Mouse (Mus musculus) ES-Bruce4 (cell line): Measurements from ENCODE around the gene Kpna1. TPM values are rescaled to one million over a fixed set of nuclear protein-coding genes. Genes with fewer than 3 reads are reported as not detected.
"Not testable (repeated sequence)": the region's sequence is repeated elsewhere in the genome, so short reads cannot be mapped to it uniquely, and the experiment has no call there.

ENCODE experiments used
- H3K27ac ChIP-seq: 2 replicates; pipeline ENCODE4 v1.5.1; 2012; ENCODE audit warnings: low read length, inconsistent platforms; ENCODE audit not compliant: insufficient read depth
- H3K27me3 ChIP-seq: 2 replicates; pipeline ENCODE4 v1.6.1; 2012; ENCODE audit warnings: mild to moderate bottlenecking, low read length, inconsistent platforms; ENCODE audit not compliant: control insufficient read depth, poor library complexity, insufficient read depth, severe bottlenecking
- H3K36me3 ChIP-seq: 2 replicates; pipeline ENCODE4 v1.6.1; 2012; ENCODE audit warnings: inconsistent platforms, mild to moderate bottlenecking, low read length, moderate library complexity; ENCODE audit not compliant: control insufficient read depth, poor library complexity, insufficient read depth, severe bottlenecking
- H3K4me1 ChIP-seq: one replicate; pipeline ENCODE4 v1.8.1; 2011; ENCODE audit warnings: low read length; ENCODE audit not compliant: control insufficient read depth, insufficient read depth
- H3K4me3 ChIP-seq: 2 replicates; pipeline ENCODE4 v1.5.1; 2011; ENCODE audit warnings: low read depth, mild to moderate bottlenecking, low read length
- H3K9ac ChIP-seq: 2 replicates; pipeline ENCODE4 v1.6.1; 2012; ENCODE audit warnings: low read depth, mild to moderate bottlenecking, inconsistent platforms; ENCODE audit not compliant: poor library complexity, severe bottlenecking
- H3K9me3 ChIP-seq: replicated peaks from 2 replicates; pipeline ENCODE4 v1.6.1; 2012; ENCODE audit warnings: mild to moderate bottlenecking, low read length, inconsistent platforms; ENCODE audit not compliant: control insufficient read depth, poor library complexity, insufficient read depth, severe bottlenecking
- CTCF ChIP-seq: IDR thresholded peaks from one replicate; pipeline ENCODE4 v1.8.1; 2011; ENCODE audit warnings: low read depth, low read length
- EP300 ChIP-seq: IDR thresholded peaks from 2 replicates; pipeline ENCODE4 v1.6.1; 2011; ENCODE audit warnings: low read depth, low read length; ENCODE audit not compliant: insufficient read depth
- POLR2A ChIP-seq: IDR thresholded peaks from one replicate; pipeline ENCODE4 v1.8.1; 2011; ENCODE audit warnings: low read length; ENCODE audit not compliant: insufficient read depth
- polyA plus RNA-seq: library from polyadenylated mRNA; stranded (reverse); fragments of >200 nt; gene quantifications from 2 replicates; pipeline ENCODE4 v1.2.4, GENCODE M21; 2011; ENCODE audit warnings: low read depth; ENCODE audit not compliant: missing spikeins, insufficient read depth, insufficient read length

The Kpna1 gene
- polyA plus RNA-seq, 1 experiment = 103 TPM

DNA sequence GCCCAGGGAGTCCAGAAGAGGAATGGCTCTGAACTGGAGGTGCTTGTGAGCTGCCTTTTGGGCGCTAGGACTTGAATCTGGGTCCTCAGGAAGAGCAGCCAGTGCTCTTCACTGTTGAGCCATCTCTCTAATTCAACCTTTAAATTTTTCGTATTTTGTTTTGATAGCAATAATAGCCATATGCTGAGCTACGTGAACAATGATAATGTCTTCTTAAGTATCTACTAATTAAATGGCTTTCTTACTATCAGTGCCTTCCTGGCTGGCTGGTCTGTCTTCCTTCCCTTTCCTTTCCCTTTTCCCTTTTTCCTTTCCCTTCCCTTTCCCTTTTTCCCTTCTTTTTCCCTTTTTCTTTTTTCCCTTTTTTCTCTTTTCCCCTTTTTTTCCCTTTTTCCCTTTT lies 29.8 kb downstream of the Kpna1 start:
- no peaks in the 10 kb centered on the region for H3K9me3 ChIP-seq
- no peaks in the 10 kb centered on the region for H3K4me1 ChIP-seq
- H3K4me3 ChIP-seq = no peak overlapping the region
- no peaks in the 10 kb centered on the region for H3K27me3 ChIP-seq
- no peak overlapping the region for H3K9ac ChIP-seq
- H3K27ac ChIP-seq = no peak overlapping the region
- TF ChIP-seq EP300 = no peak
- TF ChIP-seq POLR2A = no peak
- H3K36me3 ChIP-seq = peaks cover 19% of the 10 kb centered on the region

DNA sequence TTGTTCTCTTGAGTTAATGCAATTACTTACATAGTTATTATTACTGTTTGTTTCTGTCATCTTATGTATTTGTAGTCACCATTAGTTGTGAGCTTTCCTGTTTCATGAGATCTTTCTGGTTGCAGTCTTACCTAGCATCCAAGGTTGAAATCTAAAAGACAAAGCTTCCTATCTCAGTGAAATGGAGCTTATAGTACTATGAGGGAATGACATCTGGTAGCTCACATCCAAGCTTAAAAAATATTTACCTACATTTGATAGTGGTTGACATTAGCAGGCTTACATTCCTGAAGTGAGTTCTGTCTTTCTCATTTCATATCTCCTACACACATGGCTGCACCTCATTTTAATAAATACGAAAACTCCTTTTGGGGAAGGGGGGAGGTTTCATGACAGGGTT lies 37.8 kb downstream of the Kpna1 start:
- Histone ChIP-seq H3K27me3 (no peaks in the 10 kb centered on the region), H3K36me3 (peaks cover 37% of the 10 kb centered on the region), H3K4me1 (no peaks in the 10 kb centered on the region), H3K9me3 (no peaks in the 10 kb centered on the region), H3K27ac (no peak overlapping the region), H3K4me3 (no peak overlapping the region), H3K9ac (no peak overlapping the region)
- no peak for TF ChIP-seq CTCF
- no peak for TF ChIP-seq POLR2A
- TF ChIP-seq EP300 = no peak

DNA sequence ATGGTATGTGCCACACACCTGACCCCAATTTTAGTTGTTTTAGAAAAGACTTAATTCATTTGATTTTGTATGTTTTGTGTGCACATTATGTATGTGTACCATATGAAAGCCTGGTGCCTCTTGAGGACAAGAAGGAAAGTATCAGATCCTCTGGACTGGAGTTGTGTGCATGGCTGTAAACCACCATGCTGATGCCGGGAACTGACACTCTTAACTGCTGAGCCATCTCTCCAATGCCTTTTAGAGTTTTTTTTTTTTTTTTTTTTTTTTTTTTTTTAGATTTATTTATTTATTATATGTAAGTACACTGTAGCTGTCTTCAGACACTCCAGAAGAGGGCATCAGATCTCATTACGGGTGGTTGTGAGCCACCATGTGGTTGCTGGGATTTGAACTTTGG lies 49.6 kb downstream of the Kpna1 start:
- not testable (repeated sequence) for H3K27ac ChIP-seq, H3K9me3 ChIP-seq, H3K4me1 ChIP-seq, H3K27me3 ChIP-seq, H3K9ac ChIP-seq, H3K4me3 ChIP-seq
- H3K36me3 ChIP-seq = peaks cover 36% of the 10 kb centered on the region

DNA sequence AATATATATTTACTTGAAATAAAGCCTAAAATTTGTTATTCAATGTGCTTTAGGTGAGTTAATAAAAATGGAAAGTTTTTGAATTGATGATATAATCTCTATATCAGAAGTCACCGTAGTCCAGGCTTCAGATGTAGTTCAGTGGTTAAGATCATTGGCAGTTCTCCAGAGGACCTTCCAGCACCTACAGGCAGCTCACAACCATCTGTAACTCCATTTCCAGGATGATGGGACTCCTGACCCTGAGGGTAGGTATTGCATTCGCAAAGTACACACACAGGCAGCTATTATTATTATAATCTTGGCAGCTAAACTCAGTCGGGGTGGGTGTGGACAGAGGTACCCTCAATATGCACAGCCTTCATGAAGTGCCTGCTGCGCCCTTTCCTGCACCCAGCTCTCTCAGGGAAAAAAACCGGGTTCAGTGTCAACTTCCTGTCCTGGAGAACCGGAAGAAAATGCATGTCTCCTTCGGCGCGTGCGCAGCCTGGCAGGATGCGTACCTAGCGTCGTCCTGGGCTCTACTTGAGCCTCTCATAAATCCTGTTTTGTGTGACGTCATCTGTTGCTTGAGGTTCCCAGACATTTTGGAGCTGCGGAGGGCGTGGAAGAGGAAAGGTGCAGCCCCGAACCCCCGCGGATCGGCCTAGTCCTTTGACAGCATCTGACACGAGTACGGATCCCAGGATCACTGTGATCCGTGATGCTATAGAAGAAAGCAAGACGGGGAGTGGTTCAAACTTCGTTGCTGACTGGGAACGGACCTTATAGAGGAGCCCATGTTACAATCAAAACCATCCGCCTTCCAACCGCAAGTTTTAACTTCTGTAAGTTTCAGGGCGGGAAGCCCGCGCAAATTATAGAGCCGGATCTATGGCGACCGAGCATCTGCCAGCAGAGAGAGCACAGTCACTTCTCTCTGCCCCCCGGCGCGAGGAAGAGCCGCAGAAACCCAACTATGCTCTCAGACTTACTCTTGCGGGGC lies 62.4 kb downstream of the Kpna1 start, which contains the start of gene Wdr5b:
Gene Wdr5b (plus strand): TSS at position 551 of the 985 bp plus-strand sequence.
- Histone ChIP-seq H3K4me1 (no peaks in the 10 kb centered on the region), H3K9me3 (no peaks in the 10 kb centered on the region), H3K27me3 (no peaks in the 10 kb centered on the region), H3K36me3 (no peaks in the 10 kb centered on the region), H3K27ac (no peak within 1 kb of the TSS), H3K4me3 (peak within 1 kb of the TSS; percentile 84), H3K9ac (peak within 1 kb of the TSS; percentile 68)
- TF ChIP-seq CTCF (no peak), EP300 (no peak), POLR2A (no peak)

DNA sequence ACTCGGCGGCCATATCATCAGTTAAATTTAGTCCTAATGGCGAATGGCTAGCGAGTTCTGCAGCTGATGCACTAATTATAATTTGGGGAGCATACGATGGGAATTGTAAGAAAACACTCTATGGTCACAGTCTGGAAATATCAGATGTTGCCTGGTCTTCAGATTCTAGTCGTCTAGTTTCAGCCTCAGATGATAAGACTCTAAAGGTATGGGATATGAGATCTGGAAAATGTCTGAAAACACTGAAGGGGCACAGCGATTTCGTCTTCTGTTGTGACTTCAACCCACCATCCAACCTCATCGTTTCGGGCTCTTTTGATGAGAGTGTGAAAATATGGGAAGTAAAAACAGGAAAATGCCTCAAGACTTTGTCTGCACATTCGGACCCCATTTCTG lies 63.1 kb downstream of the Kpna1 start:
- H3K4me1 ChIP-seq = no peaks in the 10 kb centered on the region
- peaks cover 2% of the 10 kb centered on the region; the same call in 1 of the 2 replicates for H3K36me3 ChIP-seq
- TF ChIP-seq POLR2A (no peak), EP300 (no peak), CTCF (no peak)
- H3K27ac ChIP-seq = no peak overlapping the region
- no peaks in the 10 kb centered on the region for H3K27me3 ChIP-seq
- H3K4me3 ChIP-seq = peak overlapping the region; percentile 84
- H3K9me3 ChIP-seq = no peaks in the 10 kb centered on the region
- peak overlapping the region; percentile 68 for H3K9ac ChIP-seq

DNA sequence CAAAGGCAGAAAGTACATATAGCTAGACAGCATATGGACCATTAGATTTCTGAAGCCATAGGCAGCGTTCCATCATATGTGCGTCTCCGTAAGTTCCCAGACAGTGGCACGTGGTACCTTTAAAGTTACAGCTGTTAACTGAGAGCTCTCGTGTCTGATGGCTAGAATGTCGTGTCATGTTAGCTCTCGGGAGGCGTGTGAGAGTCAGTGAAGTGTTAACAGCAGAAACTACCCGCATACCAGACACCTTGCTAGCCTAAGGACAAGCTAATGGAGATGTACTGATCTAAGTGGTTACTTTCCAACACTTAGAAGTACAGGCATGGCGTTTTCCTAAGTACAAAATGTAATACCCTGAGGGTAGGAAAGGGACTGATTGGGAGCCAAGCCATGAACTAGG lies 64.5 kb downstream of the Kpna1 start:
- Histone ChIP-seq H3K36me3 (peaks cover 6% of the 10 kb centered on the region; the same call in 1 of the 2 replicates), H3K4me1 (no peaks in the 10 kb centered on the region), H3K27ac (no peak overlapping the region), H3K4me3 (no peak overlapping the region), H3K9me3 (no peaks in the 10 kb centered on the region), H3K9ac (no peak overlapping the region), H3K27me3 (no peaks in the 10 kb centered on the region)
- no peak for TF ChIP-seq CTCF
- TF ChIP-seq POLR2A = no peak
